Mouse (Mus musculus) ES-Bruce4 (cell line): ENCODE data around the gene Ampd3.

ENCODE experiments used
- CTCF ChIP-seq: IDR thresholded peaks from one replicate; pipeline ENCODE4 v1.8.1; 2011; ENCODE audit warnings: low read depth, low read length
- EP300 ChIP-seq: IDR thresholded peaks from 2 replicates; pipeline ENCODE4 v1.6.1; 2011; ENCODE audit warnings: low read depth, low read length; ENCODE audit not compliant: insufficient read depth

GRCm38 (mm10) chr7:110807460-110808030 lies 39.5 kb downstream of the Ampd3 start:
- TF ChIP-seq CTCF (no peak), EP300 (no peak)
